ENCODE assay signal across 8 mouse cellular contexts in the genomic region with DNA sequence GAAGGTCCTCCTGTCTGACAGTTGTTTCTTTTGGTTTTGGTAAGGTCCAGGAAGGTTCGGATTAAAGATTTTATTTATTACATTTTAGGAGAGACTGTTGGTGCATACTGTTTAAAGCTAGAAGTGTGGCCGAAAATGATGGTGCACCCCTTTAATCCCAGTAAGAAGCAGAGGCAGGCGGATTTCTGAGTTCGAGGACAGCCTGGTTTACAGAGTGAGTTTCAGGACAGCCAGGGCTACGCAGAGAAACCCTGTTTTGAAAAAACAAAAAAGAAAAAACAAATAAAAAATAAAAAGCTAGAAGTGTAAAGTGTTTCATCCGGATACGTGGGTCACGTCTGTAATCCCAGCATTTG. TPM values are rescaled to one million over a fixed set of nuclear protein-coding genes. Genes with fewer than 3 reads are reported as not detected.
DNase-seq lines count a peak whose midpoint lies in the region; ATAC-seq and TF ChIP-seq lines count a peak whose summit lies in the region.

No protein-coding gene starts in this region.

- H3K4me2 ChIP-seq in heart, embryonic 12.5 days, result peak overlapping the region; percentile 97

- DNase-seq in heart, adult 9 months (ENCODE audit: low spot score in 2 of 2), result no peak
- DNase-seq in G1E (ENCODE audit: low spot score), result no peak
- DNase-seq in hindbrain, embryonic 10.5 days (ENCODE audit: low spot score), result no peak
- DNase-seq in urinary bladder, postnatal 4 days (ENCODE audit: low spot score in 2 of 2), result no peak
- no peak for DNase-seq in spleen, adult 12 weeks (ENCODE audit: low spot score)
- no peak for DNase-seq in gastrocnemius, postnatal 10 days

- peak overlapping the region; percentile 80 for H3K4me3 ChIP-seq in heart, embryonic 12.5 days
- peak overlapping the region; percentile 70 for H3K4me3 ChIP-seq in G1E (ENCODE audit: low read depth, low read length)
- H3K4me3 ChIP-seq in hindbrain, embryonic 10.5 days, result peak overlapping the region; percentile 66
- H3K4me3 ChIP-seq in megakaryocyte, embryonic 14.5 days (replicated peaks), result peak overlapping the region; percentile 90

- peaks cover 8% of the 10 kb centered on the region; the same call in 1 of the 2 replicates for H3K36me3 ChIP-seq in heart, embryonic 12.5 days
- peaks cover 11% of the 10 kb centered on the region for H3K36me3 ChIP-seq in G1E (replicated peaks)
- H3K36me3 ChIP-seq in hindbrain, embryonic 10.5 days, result peaks cover 11% of the 10 kb centered on the region
- H3K36me3 ChIP-seq in megakaryocyte, embryonic 14.5 days (replicated peaks; ENCODE audit: low read length), result peaks cover 7% of the 10 kb centered on the region

- peak overlapping the region; percentile 58; the same call in 1 of the 2 replicates for H3K27ac ChIP-seq in heart, embryonic 12.5 days (ENCODE audit: poor library complexity, severe bottlenecking)
- peak overlapping the region; percentile 77 for H3K27ac ChIP-seq in hindbrain, embryonic 10.5 days

- no peaks in the 10 kb centered on the region for H3K9me3 ChIP-seq in heart, embryonic 12.5 days (replicated peaks)
- no peaks in the 10 kb centered on the region for H3K9me3 ChIP-seq in G1E (replicated peaks)
- H3K9me3 ChIP-seq in hindbrain, embryonic 10.5 days, result no peaks in the 10 kb centered on the region
- H3K9me3 ChIP-seq in megakaryocyte, embryonic 14.5 days, result no peaks in the 10 kb centered on the region

- H3K4me1 ChIP-seq in heart, embryonic 12.5 days (replicated peaks), result peaks cover 3% of the 10 kb centered on the region; the same call in 1 of the 2 replicates
- peaks cover 7% of the 10 kb centered on the region; the same call in 1 of the 2 replicates for H3K4me1 ChIP-seq in G1E (ENCODE audit: insufficient read depth, low read depth, low read length)
- peaks cover 7% of the 10 kb centered on the region for H3K4me1 ChIP-seq in hindbrain, embryonic 10.5 days (replicated peaks)
- peaks cover 3% of the 10 kb centered on the region; the same call in 1 of the 2 replicates for H3K4me1 ChIP-seq in megakaryocyte, embryonic 14.5 days

- no peak for TF ChIP-seq CTCF in G1E (IDR thresholded peaks at IDR 0.05; ENCODE audit: low read depth, low read length)

- peak; percentile 16 for ATAC-seq in heart, embryonic 12.5 days (ENCODE audit: insufficient number of reproducible peaks, low FRiP score)
- ATAC-seq in G1E (ENCODE audit: extremely low read depth, insufficient number of reproducible peaks, low FRiP score, poor library complexity, severe bottlenecking), result no peak

- no peaks in the 10 kb centered on the region for H3K27me3 ChIP-seq in heart, embryonic 12.5 days (replicated peaks)
- no peaks in the 10 kb centered on the region for H3K27me3 ChIP-seq in G1E (ENCODE audit: insufficient read depth, low read length)
- no peaks in the 10 kb centered on the region for H3K27me3 ChIP-seq in hindbrain, embryonic 10.5 days (ENCODE audit: insufficient read depth, poor library complexity, severe bottlenecking)
- H3K27me3 ChIP-seq in megakaryocyte, embryonic 14.5 days (replicated peaks), result no peaks in the 10 kb centered on the region

- 30% methylated on average over 8 of the region's 8 CpGs for WGBS in heart, embryonic 12.5 days
- 39% methylated on average over 8 of the region's 8 CpGs for WGBS in hindbrain, embryonic 10.5 days

- H3K9ac ChIP-seq in heart, embryonic 12.5 days, result peak overlapping the region; percentile 83; the same call in 1 of the 2 replicates

RNA-seq across cellular contexts. Expression of gene Mfap1b, which starts 0.3 kb away (rescaled TPM):
- 48.4 and 49.0 TPM in 2 replicates for polyA plus RNA-seq in heart, embryonic 12.5 days (2016; fragmentation: Nextera tagmentation; extraction: Ambion mirVana)
- total RNA-seq in G1E (2014; fragmentation: Nextera tagmentation) (36.4 and 42.6 TPM in 2 replicates), G1E (2017) (21.7 and 29.2 TPM in 2 replicates)
- 2.5 and 5.3 TPM in 2 replicates for polyA plus RNA-seq in G1E (2012)
- 48.8 and 56.1 TPM in 2 replicates for polyA plus RNA-seq in hindbrain, embryonic 10.5 days (2016; fragmentation: Nextera tagmentation; extraction: Ambion mirVana)
- 2.3 TPM in 1 of 2 replicates, not detected in the other for polyA plus RNA-seq in megakaryocyte, embryonic 14.5 days (2012; ENCODE audit: insufficient read depth, low replicate concordance)
- total RNA-seq in gastrocnemius, postnatal 10 days (2021), result 10 to 100 TPM; 23.3 to 24.8 TPM

RNA-seq across cellular contexts. Expression of gene Serinc4, which starts 17.6 kb away (rescaled TPM):
- polyA plus RNA-seq in heart, embryonic 12.5 days (2016; fragmentation: Nextera tagmentation; extraction: Ambion mirVana), result 0.12 and 0.13 TPM in 2 replicates
- not detected in 2 replicates for total RNA-seq in G1E (2014; fragmentation: Nextera tagmentation)
- total RNA-seq in G1E (2017), result 0.58 and 1.3 TPM in 2 replicates
- polyA plus RNA-seq in G1E (2012), result not detected in 2 replicates
- polyA plus RNA-seq in hindbrain, embryonic 10.5 days (2016; fragmentation: Nextera tagmentation; extraction: Ambion mirVana), result 0.15 and 0.42 TPM in 2 replicates
- polyA plus RNA-seq in megakaryocyte, embryonic 14.5 days (2012; ENCODE audit: insufficient read depth, low replicate concordance), result 0.30 TPM in 1 of 2 replicates, not detected in the other
- total RNA-seq in gastrocnemius, postnatal 10 days (2021), result under 1 TPM in 1 of 2 experiments, not detected in 1; 0.21 TPM

RNA-seq across cellular contexts. Expression of gene Hypk, which starts 21.1 kb away (rescaled TPM):
- 97.4 and 120 TPM in 2 replicates for polyA plus RNA-seq in heart, embryonic 12.5 days (2016; fragmentation: Nextera tagmentation; extraction: Ambion mirVana)
- total RNA-seq in G1E (2014; fragmentation: Nextera tagmentation), result 20.7 and 21.5 TPM in 2 replicates
- 73.2 and 82.9 TPM in 2 replicates for total RNA-seq in G1E (2017)
- 112 and 124 TPM in 2 replicates for polyA plus RNA-seq in G1E (2012)
- 110 and 135 TPM in 2 replicates for polyA plus RNA-seq in hindbrain, embryonic 10.5 days (2016; fragmentation: Nextera tagmentation; extraction: Ambion mirVana)
- 12.9 and 128 TPM in 2 replicates for polyA plus RNA-seq in megakaryocyte, embryonic 14.5 days (2012; ENCODE audit: insufficient read depth, low replicate concordance)
- total RNA-seq in gastrocnemius, postnatal 10 days (2021), result 10 to 100 TPM; 23.1 to 30.5 TPM

RNA-seq across cellular contexts. Expression of gene Serf2, which starts 25.2 kb away (rescaled TPM):
- 610 and 670 TPM in 2 replicates for polyA plus RNA-seq in heart, embryonic 12.5 days (2016; fragmentation: Nextera tagmentation; extraction: Ambion mirVana)
- 123 and 125 TPM in 2 replicates for total RNA-seq in G1E (2014; fragmentation: Nextera tagmentation)
- 282 and 373 TPM in 2 replicates for total RNA-seq in G1E (2017)
- 206 and 279 TPM in 2 replicates for polyA plus RNA-seq in G1E (2012)
- 502 and 520 TPM in 2 replicates for polyA plus RNA-seq in hindbrain, embryonic 10.5 days (2016; fragmentation: Nextera tagmentation; extraction: Ambion mirVana)
- polyA plus RNA-seq in megakaryocyte, embryonic 14.5 days (2012; ENCODE audit: insufficient read depth, low replicate concordance), result 78.6 and 558 TPM in 2 replicates
- total RNA-seq in gastrocnemius, postnatal 10 days (2021), result 100 to 1,000 TPM; 375 to 398 TPM

RNA-seq across cellular contexts. Expression of gene Ell3, which starts 30.1 kb away (rescaled TPM):
- 1.0 and 1.4 TPM in 2 replicates for polyA plus RNA-seq in heart, embryonic 12.5 days (2016; fragmentation: Nextera tagmentation; extraction: Ambion mirVana)
- total RNA-seq in G1E (2014; fragmentation: Nextera tagmentation), result not detected in 2 replicates
- total RNA-seq in G1E (2017), result 0.29 TPM in 1 of 2 replicates, not detected in the other
- 0.02 TPM in 1 of 2 replicates, not detected in the other for polyA plus RNA-seq in G1E (2012)
- 3.3 and 6.5 TPM in 2 replicates for polyA plus RNA-seq in hindbrain, embryonic 10.5 days (2016; fragmentation: Nextera tagmentation; extraction: Ambion mirVana)
- not detected in 2 replicates for polyA plus RNA-seq in megakaryocyte, embryonic 14.5 days (2012; ENCODE audit: insufficient read depth, low replicate concordance)
- total RNA-seq in gastrocnemius, postnatal 10 days (2021), result not detected
